Mouse (Mus musculus): Measurements from ENCODE around the gene Lamtor5.

- no peak for TF ChIP-seq GATA1 (IDR thresholded peaks at IDR 0.05; ENCODE audit: borderline replicate concordance, low read length)
- TF ChIP-seq FLI1 (IDR thresholded peaks at IDR 0.05; ENCODE audit: low read length): no peak
These were observed 3.3 kb upstream of the Lamtor5 start for GRCm38 (mm10) chr3:107275351-107275750.

All from megakaryocyte, embryonic 14.5 days (primary cell).